Mouse (Mus musculus) thymus, postnatal 14 days (tissue): Measurements from ENCODE around the gene Pcsk1.

Source experiments
- DNase-seq: peaks from one replicate; pipeline ENCODE4 v3.0.0; 2021

Pcsk1 gene

GRCm38 (mm10) chr13:75089721-75090410, at the start of gene Pcsk1:
TSS of gene Pcsk1 (plus strand) at chr13:75089826.
- DNase-seq: peak; percentile 5

GRCm38 (mm10) chr13:75058818-75059217, 30.8 kb upstream of the Pcsk1 start:
- DNase-seq: no peak

GRCm38 (mm10) chr13:75063947-75064346, 25.7 kb upstream of the Pcsk1 start:
- no peak for DNase-seq

DNA sequence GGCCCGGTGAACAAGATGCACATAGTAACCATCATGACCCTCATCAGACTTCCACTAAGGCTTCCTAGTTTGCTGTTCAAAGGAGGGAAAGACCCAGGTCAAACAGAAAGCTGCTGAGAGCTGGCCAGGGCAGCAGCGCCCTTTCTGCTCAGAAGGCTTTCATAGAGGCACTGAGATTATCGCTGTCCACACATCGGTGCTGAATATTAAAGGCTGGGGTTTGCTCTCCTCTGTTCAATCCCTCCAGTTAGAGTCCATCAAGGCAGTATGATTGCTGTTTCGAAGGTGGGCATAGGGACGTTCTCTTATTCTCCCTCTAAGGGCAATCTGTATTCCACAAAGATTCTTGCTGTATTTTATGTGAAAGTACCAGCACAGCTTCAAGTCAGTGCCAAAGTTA, 1.0 kb upstream of the Pcsk1 start:
- DNase-seq: no peak

GRCm38 (mm10) chr13:75090411-75090779, 769 bp downstream of the Pcsk1 start:
- no peak for DNase-seq

- DNase-seq: no peak
These were observed 1.4 kb downstream of the Pcsk1 start for GRCm38 (mm10) chr13:75091071-75091470.

DNA sequence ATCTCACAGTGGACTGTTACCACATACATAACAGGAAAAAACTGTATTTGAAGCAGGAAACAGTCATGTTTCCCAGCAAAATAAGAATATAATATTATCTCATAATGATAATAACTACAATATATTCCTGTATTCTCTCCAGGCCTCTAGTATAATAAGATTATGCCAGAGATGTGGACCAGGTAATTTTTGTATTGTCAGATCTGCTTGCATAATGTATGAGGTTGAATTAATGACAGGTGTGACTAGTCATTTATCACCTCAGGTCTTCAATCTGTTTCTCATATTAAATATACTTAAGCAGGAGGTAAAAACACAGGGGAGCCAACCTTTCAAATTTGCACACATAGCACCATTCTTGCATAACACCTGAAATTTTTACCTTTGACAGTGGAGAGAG, 5.9 kb downstream of the Pcsk1 start:
- no peak for DNase-seq

GRCm38 (mm10) chr13:75113114-75113513, 23.5 kb downstream of the Pcsk1 start:
- DNase-seq: no peak

DNA sequence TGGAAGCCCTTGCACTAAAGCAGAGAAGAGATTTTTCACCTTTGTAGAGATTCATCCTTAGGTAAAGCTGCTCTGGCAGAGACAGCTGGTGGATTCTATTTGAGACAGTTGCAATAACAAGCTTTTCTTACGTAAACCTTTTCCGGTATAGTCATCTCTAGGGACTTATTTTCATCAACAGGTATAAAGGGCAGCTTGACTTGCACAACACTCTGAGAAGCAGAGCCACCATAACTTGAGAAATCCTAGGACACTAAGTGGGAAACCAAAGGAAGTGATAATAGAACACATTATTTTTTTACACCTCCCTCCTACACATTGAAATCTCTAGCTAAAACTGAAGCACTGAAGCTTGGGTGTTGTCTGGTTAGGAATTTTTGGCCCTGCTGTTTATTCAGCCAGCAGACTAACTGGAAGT, 24.4 kb downstream of the Pcsk1 start:
- DNase-seq: no peak

DNA sequence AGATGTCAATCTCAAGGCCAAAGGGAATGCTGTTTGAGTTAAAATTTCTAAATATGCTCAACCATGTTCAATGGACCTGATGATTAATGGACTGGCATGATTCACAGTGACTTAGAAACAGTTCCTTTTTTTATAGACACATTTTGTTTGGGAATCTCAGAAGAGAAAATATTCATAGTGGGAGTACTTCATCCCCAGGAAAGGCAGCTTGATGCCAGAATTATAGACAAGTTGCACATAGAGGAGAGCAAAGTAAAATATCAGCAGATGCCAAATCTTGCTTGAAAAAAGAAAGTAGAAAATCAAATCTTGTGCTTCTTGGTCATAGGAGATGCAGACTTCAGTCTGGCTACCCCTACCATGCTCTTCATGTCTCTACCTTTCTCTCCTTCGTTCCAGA, 25.2 kb downstream of the Pcsk1 start:
- DNase-seq: no peak

DNA sequence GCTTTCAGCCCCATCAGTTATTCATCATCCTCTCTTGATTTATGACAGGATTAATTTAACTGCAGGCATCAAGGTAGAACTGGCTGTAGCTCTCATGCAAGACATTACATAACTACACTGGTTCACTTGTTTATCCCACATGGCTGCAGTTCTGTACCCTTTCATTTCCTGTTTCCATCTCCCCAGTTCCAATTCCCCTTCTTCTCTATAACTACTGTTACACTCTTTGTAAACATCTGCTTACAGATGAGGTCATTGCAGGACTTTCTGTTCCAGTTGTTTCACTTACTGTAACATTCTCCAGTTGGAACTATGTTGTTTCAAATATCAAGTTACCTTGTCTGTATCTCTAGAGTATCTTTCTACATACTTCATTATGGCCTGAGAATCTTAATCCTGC, 46.2 kb downstream of the Pcsk1 start:
- no peak for DNase-seq

DNA sequence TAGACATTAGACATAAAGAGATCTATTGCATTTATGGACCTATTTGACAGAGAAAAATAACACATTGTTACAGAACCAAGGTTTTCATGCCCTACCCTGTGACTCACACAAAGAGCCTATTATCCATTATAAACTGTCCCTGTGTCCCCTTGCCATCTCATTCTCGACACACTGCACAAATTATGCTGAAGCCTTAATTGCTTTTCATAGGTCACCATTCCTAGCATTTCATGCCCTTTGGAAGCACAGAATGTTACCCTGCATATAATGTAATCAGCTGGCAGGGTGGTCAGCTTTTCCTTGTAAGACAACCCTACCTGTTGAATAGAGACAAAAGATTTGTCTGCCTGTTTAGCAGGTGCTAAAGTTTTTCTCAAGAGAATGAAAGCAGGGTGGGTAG, 71.0 kb downstream of the Pcsk1 start:
- no peak for DNase-seq

- no peak for DNase-seq
These were observed 73.8 kb downstream of the Pcsk1 start for GRCm38 (mm10) chr13:75163408-75163807.
